Comparison of ENCODE assay signal across 12 mouse cellular contexts in the genomic region with DNA sequence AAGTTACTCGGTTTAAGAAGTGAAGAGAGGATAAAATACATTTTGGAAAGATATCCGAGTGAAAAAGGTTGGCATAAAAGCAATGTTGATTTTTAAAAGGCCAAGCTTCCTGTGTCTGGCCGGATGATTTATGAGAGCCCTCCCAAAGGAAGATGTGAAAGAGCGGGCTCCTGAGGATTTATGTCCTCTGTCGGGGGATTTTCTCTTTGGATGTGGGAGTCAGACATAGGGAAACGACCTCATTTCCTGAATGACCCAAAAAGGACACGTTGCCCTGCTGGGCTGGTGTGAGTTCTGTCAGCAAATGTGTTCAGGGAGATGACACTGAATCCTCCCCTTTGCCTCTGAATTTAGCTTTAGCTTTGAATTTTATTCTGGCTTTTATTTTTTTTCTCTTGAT. TPM values are rescaled to one million over a fixed set of nuclear protein-coding genes. Genes with fewer than 3 reads are reported as not detected.
DNase-seq lines count a peak whose midpoint lies in the region; ATAC-seq and TF ChIP-seq lines count a peak whose summit lies in the region.
"Had no signal": no experiment of that assay in that cellular context is flagged by ENCODE, and none has a peak within 500 bp of the region (broad histone marks: within the 10 kb centered on the region; RNA-seq: fewer than 3 reads in every experiment).

No protein-coding gene starts in this region.

- H3K27ac ChIP-seq in heart, embryonic 15.5 days: 0 out of 2 replicates have a peak overlapping the region, but pooled peaks have one; percentile 35
- no peak overlapping the region for H3K27ac ChIP-seq in heart, adult 2 months
- H3K27ac ChIP-seq in embryonic fibroblast, embryonic 13.5 days (ENCODE audit: insufficient read depth, low read length): peak overlapping the region; percentile 30; the same call in 1 of the 2 replicates
- no peak overlapping the region for H3K27ac ChIP-seq in hindbrain, embryonic 10.5 days
- H3K27ac ChIP-seq in midbrain, embryonic 13.5 days: no peak overlapping the region
- no peak overlapping the region for H3K27ac ChIP-seq in hindbrain, postnatal 0 days
- H3K27ac ChIP-seq: gastrocnemius, adult 2 months had no signal

- TF ChIP-seq POLR2A in heart, adult 2 months (IDR thresholded peaks at IDR 0.05; ENCODE audit: insufficient read depth, low read depth, low read length): no peak
- TF ChIP-seq POLR2A in embryonic fibroblast, embryonic 13.5 days (IDR thresholded peaks at IDR 0.05; ENCODE audit: low read depth, low read length): no peak

- intact Hi-C loops in heart, adult 2 months (cut with DNase I): no loop called here

- no peak for ATAC-seq in heart, embryonic 15.5 days (replicated peaks; ENCODE audit: insufficient number of reproducible peaks, insufficient read depth, low FRiP score, low read depth)
- no peak for ATAC-seq in midbrain, embryonic 13.5 days
- ATAC-seq in hindbrain, postnatal 0 days: no peak
- ATAC-seq: hindbrain, embryonic 16.5 days had no signal

- H3K4me1 ChIP-seq in heart, embryonic 15.5 days (replicated peaks): peaks cover 94% of the 10 kb centered on the region
- peaks cover 32% of the 10 kb centered on the region for H3K4me1 ChIP-seq in heart, adult 2 months (ENCODE audit: control insufficient read depth, insufficient read depth, low read length)
- H3K4me1 ChIP-seq in embryonic fibroblast, embryonic 13.5 days (ENCODE audit: control insufficient read depth, insufficient read depth, low read length): peaks cover 47% of the 10 kb centered on the region
- peaks cover 84% of the 10 kb centered on the region for H3K4me1 ChIP-seq in hindbrain, embryonic 10.5 days (replicated peaks)
- peaks cover 63% of the 10 kb centered on the region for H3K4me1 ChIP-seq in midbrain, embryonic 13.5 days (replicated peaks)
- H3K4me1 ChIP-seq in hindbrain, postnatal 0 days (ENCODE audit: insufficient read depth, low read length): 0 out of 2 replicates have a peak, but pooled peaks cover 4% of the 10 kb centered on the region

- no peaks in the 10 kb centered on the region for H3K9me3 ChIP-seq in heart, embryonic 15.5 days (replicated peaks)
- H3K9me3 ChIP-seq in hindbrain, embryonic 10.5 days: no peaks in the 10 kb centered on the region
- H3K9me3 ChIP-seq in midbrain, embryonic 13.5 days: no peaks in the 10 kb centered on the region
- H3K9me3 ChIP-seq in hindbrain, postnatal 0 days (ENCODE audit: low read length): no peaks in the 10 kb centered on the region

- no peaks in the 10 kb centered on the region for H3K27me3 ChIP-seq in heart, embryonic 15.5 days
- H3K27me3 ChIP-seq in heart, adult 2 months (ENCODE audit: control insufficient read depth, insufficient read depth, low read length): no peaks in the 10 kb centered on the region
- no peaks in the 10 kb centered on the region for H3K27me3 ChIP-seq in hindbrain, embryonic 10.5 days (ENCODE audit: insufficient read depth, poor library complexity, severe bottlenecking)
- H3K27me3 ChIP-seq in midbrain, embryonic 13.5 days: no peaks in the 10 kb centered on the region
- H3K27me3 ChIP-seq in hindbrain, postnatal 0 days (ENCODE audit: insufficient read depth, low read length): no peaks in the 10 kb centered on the region

- no peak overlapping the region for H3K4me2 ChIP-seq in heart, embryonic 15.5 days
- H3K4me2 ChIP-seq in midbrain, embryonic 13.5 days (replicated peaks): no peak overlapping the region
- no peak overlapping the region for H3K4me2 ChIP-seq in hindbrain, postnatal 0 days (ENCODE audit: low read depth, low read length)

- no peak for DNase-seq in heart, adult 2 months
- peak; percentile 53 for DNase-seq in adrenal gland, postnatal 10 days
- DNase-seq in kidney, postnatal 4 days: peak; percentile 29 to 42
- no peak for DNase-seq in hindbrain, embryonic 10.5 days (ENCODE audit: low spot score)
- no peak for DNase-seq in hindbrain, postnatal 0 days (ENCODE audit: low spot score)
- DNase-seq: cerebellum, adult 9-11 months; gastrocnemius, adult 2 months; right cerebral cortex, postnatal 14 days had no signal

- H3K9ac ChIP-seq in heart, embryonic 15.5 days: no peak overlapping the region
- no peak overlapping the region for H3K9ac ChIP-seq in heart, adult 2 months (ENCODE audit: low read depth, low read length)
- no peak overlapping the region for H3K9ac ChIP-seq in midbrain, embryonic 13.5 days (replicated peaks)
- H3K9ac ChIP-seq in hindbrain, postnatal 0 days (replicated peaks; ENCODE audit: low read length): no peak overlapping the region

- TF ChIP-seq CTCF in heart, adult 2 months (IDR thresholded peaks at IDR 0.05): no peak
- no peak for TF ChIP-seq CTCF in embryonic fibroblast, embryonic 13.5 days (IDR thresholded peaks at IDR 0.05; ENCODE audit: borderline replicate concordance, insufficient read depth, low read length)
- TF ChIP-seq CTCF in hindbrain, postnatal 0 days (IDR thresholded peaks at IDR 0.05; ENCODE audit: low read depth): no peak

- peaks cover 3% of the 10 kb centered on the region for H3K79me2 ChIP-seq in heart, adult 2 months (replicated peaks; ENCODE audit: control insufficient read depth, insufficient read depth, low read length)

- H3K4me3 ChIP-seq in heart, embryonic 15.5 days: no peak overlapping the region
- H3K4me3 ChIP-seq in heart, adult 2 months: no peak overlapping the region
- no peak overlapping the region for H3K4me3 ChIP-seq in embryonic fibroblast, embryonic 13.5 days (ENCODE audit: insufficient read depth, low read length)
- H3K4me3 ChIP-seq in hindbrain, embryonic 10.5 days: no peak overlapping the region
- H3K4me3 ChIP-seq in midbrain, embryonic 13.5 days (replicated peaks): no peak overlapping the region
- no peak overlapping the region for H3K4me3 ChIP-seq in hindbrain, postnatal 0 days (ENCODE audit: low read length)
- H3K4me3 ChIP-seq: gastrocnemius, adult 2 months had no signal

- 29% methylated on average over 7 of the region's 7 CpGs for WGBS in heart, embryonic 15.5 days
- 31% methylated on average over 7 of the region's 7 CpGs for WGBS in heart, adult 2 months
- WGBS in hindbrain, embryonic 10.5 days: 56% methylated on average over 7 of the region's 7 CpGs
- WGBS in midbrain, embryonic 13.5 days: 62% methylated on average over 7 of the region's 7 CpGs
- 45% methylated on average over 7 of the region's 7 CpGs for WGBS in hindbrain, postnatal 0 days

- no peaks in the 10 kb centered on the region for H3K36me3 ChIP-seq in heart, embryonic 15.5 days
- peaks cover 7% of the 10 kb centered on the region for H3K36me3 ChIP-seq in heart, adult 2 months (ENCODE audit: control insufficient read depth, insufficient read depth, low read length)
- H3K36me3 ChIP-seq in hindbrain, embryonic 10.5 days: peaks cover 18% of the 10 kb centered on the region
- H3K36me3 ChIP-seq in midbrain, embryonic 13.5 days: no peaks in the 10 kb centered on the region
- H3K36me3 ChIP-seq in hindbrain, postnatal 0 days (ENCODE audit: insufficient read depth, low read length): no peaks in the 10 kb centered on the region

- TF ChIP-seq EP300 in heart, adult 2 months (IDR thresholded peaks at IDR 0.05; ENCODE audit: insufficient read depth, low read depth, low read length): no peak

RNA-seq across cellular contexts. Expression of a gene that starts 8.0 kb away (rescaled TPM):
- polyA plus RNA-seq in heart, embryonic 15.5 days (2015; fragmentation: Nextera tagmentation; extraction: Ambion mirVana): 9.9 and 11.4 TPM in 2 replicates
- total RNA-seq in heart, adult 2 months (2021): 10 to 100 TPM; 11.4 to 14.0 TPM
- polyA plus RNA-seq in heart, adult 2 months (2012; rRNA removed): 9.8 and 12.7 TPM in 2 replicates
- total RNA-seq in adrenal gland, postnatal 10 days (2021): 10 to 100 TPM; 28.2 to 31.4 TPM
- 25.8 and 29.5 TPM in 2 replicates for polyA plus RNA-seq in embryonic fibroblast, embryonic 13.5 days (2011; ENCODE audit: insufficient read length, low read depth, missing spikeins)
- 12.1 and 14.6 TPM in 2 replicates for polyA plus RNA-seq in hindbrain, embryonic 10.5 days (2016; fragmentation: Nextera tagmentation; extraction: Ambion mirVana)
- 5.8 and 6.9 TPM in 2 replicates for polyA plus RNA-seq in midbrain, embryonic 13.5 days (2015; fragmentation: Nextera tagmentation; extraction: Ambion mirVana)
- 7.5 and 9.1 TPM in 2 replicates for total RNA-seq in hindbrain, postnatal 0 days (2014; rRNA removed)
- 3.6 and 4.0 TPM in 2 replicates for polyA plus RNA-seq in hindbrain, postnatal 0 days (2015; fragmentation: Nextera tagmentation; extraction: Ambion mirVana)

Comparison
In these comparisons a context has a peak if more than half of its experiments do, and no peak if none do; other contexts are left out.
1. H3K27ac ChIP-seq: peak in heart, embryonic 15.5 days (single experiment) and embryonic fibroblast, embryonic 13.5 days (single experiment); none in heart, adult 2 months (single experiment), hindbrain, embryonic 10.5 days (single experiment), midbrain, embryonic 13.5 days (single experiment) and hindbrain, postnatal 0 days (single experiment).
2. DNase-seq: peak in adrenal gland, postnatal 10 days (single experiment) and kidney, postnatal 4 days (2 of 2); none in heart, adult 2 months (0 of 2), hindbrain, embryonic 10.5 days (single experiment) and hindbrain, postnatal 0 days (single experiment).